Mouse (Mus musculus): ENCODE results near the gene Atoh7.
"Not testable (repeated sequence)": the region's sequence is repeated elsewhere in the genome, so short reads cannot be mapped to it uniquely, and the experiment has no call there.

The Atoh7 gene

GRCm38 (mm10) chr10:63099521-63099920 lies at the start of gene Atoh7:
TSS of gene Atoh7 (plus strand) at chr10:63099651.
- DNase-seq (ENCODE audit: inconsistent ontology term), result no peak

DNA sequence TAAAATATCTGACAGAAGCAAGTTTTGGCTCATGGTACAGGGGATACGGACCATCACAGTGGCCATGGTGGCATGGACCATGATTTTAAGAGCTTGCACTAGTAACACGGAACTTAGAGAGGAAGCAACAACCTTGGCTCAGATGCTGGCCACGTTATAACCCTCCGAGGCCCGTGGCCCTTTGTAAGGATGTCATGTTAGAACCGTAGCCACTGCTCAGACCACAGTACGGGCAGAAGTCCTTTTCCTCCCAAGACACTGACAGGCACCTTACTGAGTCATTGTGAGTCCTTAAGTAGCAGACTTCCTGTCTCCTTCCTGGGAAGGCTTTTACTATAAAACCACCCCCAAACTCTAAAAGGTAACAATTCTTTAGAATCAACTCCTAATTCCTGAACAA lies 48.2 kb upstream of the Atoh7 start:
- DNase-seq (ENCODE audit: inconsistent ontology term), result no peak

GRCm38 (mm10) chr10:63052011-63052410 lies 47.4 kb upstream of the Atoh7 start:
- DNase-seq (ENCODE audit: inconsistent ontology term), result no peak

DNA sequence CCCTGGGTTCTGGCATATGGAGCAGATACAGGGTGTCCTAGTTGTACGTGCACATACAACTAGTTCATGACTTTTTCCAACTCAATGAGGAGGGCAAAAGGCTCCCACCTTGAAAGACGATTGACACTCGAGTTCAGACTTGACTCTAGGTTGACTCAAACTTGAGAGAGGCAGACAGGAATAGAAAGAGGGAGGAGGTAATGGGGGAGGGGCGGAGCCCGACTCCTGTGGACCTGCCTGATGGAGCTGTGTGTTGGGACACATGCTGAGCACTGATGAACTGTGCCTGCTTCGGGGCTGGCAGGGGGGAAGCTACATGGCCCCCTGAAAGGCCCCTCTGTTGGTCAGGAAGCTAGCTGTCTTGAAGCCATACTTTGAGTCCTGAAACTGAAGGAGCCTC lies 46.4 kb upstream of the Atoh7 start:
- DNase-seq (ENCODE audit: inconsistent ontology term), result no peak

- not testable (repeated sequence) for DNase-seq (ENCODE audit: inconsistent ontology term)
Measured at GRCm38 (mm10) chr10:63054071-63054470, 45.4 kb upstream of the Atoh7 start.

DNA sequence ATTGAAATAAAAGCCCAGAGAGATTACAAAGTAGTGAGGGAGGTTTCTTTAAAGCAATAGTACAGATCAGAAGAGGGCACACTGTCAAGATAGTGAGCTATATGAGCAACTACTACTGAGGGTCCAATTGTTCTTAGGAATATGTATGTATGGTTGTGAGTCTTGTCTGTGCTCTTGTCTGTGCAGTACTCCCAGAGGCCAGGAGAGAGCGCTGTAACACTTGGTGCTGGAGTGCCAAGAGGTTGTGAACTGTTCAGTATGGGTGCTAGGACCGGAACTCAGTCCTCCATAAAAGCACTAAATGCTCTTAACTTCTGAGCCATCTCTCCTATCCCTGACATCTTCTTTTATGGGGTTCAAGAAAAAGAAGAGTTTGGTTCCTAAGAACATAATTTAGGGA lies 44.9 kb upstream of the Atoh7 start:
- DNase-seq (ENCODE audit: inconsistent ontology term), result no peak

GRCm38 (mm10) chr10:63056966-63057750 lies 42.3 kb upstream of the Atoh7 start:
- DNase-seq (ENCODE audit: inconsistent ontology term), result no peak

- DNase-seq (ENCODE audit: inconsistent ontology term), result no peak
Measured at GRCm38 (mm10) chr10:63059862-63060261, 39.6 kb upstream of the Atoh7 start, which contains the start of gene Pbld1. TSS of gene Pbld1 (plus strand) at chr10:63060162.

- no peak for DNase-seq (ENCODE audit: inconsistent ontology term)
Measured at GRCm38 (mm10) chr10:63060406-63060805, 39.0 kb upstream of the Atoh7 start.

DNA sequence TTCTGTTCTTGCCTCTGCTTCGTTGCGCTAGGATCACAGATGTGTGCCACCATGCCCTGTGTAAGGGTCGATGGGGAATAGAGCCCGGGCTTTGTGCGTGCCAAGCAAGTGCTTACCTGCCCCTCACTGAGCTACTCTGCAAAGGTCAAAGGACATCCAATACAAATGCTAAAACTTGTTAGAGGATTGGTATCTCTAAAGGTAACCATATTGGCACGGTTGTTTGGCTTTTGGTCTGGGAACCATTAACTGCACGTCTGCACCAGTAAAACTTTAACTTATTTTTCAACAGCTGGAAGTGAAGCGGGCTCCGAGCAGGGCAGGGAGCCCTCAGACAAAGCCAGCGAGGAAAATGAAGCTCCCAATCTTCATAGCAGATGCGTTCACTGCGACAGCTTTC lies 38.2 kb upstream of the Atoh7 start:
- no peak for DNase-seq (ENCODE audit: inconsistent ontology term)

GRCm38 (mm10) chr10:63062696-63063095 lies 36.8 kb upstream of the Atoh7 start:
- DNase-seq (ENCODE audit: inconsistent ontology term), result no peak

DNA sequence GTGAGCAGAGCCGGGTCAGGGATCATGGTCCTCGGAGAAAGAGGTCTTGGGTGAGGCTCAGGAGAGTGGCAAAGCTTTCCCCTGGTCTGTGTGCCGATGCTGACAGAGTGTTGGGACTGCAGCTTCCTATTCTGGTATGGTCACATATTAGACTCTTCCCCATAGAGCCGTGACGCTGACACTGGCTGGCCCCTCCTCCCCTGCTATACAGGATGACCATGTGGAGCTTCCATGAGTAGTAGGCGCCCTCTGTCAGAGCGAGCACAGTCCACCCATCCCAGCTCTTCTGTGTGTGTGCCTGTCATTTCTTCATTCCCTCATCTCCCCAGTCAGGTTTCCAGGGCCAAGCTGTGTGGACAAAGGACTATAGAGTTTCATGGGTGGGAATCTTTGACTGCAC lies 36.1 kb upstream of the Atoh7 start:
- DNase-seq (ENCODE audit: inconsistent ontology term), result no peak

- DNase-seq (ENCODE audit: inconsistent ontology term), result no peak
Measured at GRCm38 (mm10) chr10:63064516-63064915, 34.9 kb upstream of the Atoh7 start.

DNA sequence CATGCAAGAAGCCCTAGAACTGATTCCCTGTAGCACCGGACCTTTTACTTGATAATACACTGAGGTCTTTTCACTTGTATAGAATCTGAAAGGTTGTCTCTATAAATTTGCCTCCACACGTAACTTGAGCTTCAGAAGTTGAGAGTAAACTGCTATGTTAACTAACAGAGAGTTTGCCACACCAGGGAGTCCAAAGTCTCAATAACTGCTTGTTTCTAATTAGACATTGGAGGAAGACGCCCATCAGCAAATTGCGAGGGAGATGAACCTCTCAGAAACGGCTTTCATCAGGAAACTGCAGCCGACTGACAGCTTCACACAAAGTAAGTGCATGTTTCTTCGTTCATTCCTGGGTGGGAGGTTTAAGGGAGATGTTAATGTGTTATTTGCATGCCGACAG lies 33.9 kb upstream of the Atoh7 start:
- no peak for DNase-seq (ENCODE audit: inconsistent ontology term)

DNA sequence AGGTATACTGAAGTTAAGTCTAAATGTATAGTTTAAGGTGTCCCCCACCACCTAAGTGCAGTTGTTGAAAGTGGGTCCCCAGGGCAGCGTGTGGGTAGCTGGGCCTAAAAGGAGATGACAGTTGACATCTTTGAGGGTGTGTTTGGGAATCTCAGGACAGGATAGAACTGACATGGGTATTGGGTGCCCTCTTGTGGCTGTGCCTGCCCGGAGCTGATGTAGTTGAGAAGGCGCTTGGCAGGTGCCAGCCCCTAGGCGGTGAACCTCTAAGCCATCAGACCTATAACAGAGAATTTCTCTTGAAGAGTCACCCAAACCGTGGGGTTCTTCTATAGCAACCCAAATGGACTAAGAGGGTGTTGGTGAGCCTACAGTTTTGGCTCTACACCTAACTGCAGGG lies 33.5 kb upstream of the Atoh7 start:
- DNase-seq (ENCODE audit: inconsistent ontology term), result peak; percentile 67

DNA sequence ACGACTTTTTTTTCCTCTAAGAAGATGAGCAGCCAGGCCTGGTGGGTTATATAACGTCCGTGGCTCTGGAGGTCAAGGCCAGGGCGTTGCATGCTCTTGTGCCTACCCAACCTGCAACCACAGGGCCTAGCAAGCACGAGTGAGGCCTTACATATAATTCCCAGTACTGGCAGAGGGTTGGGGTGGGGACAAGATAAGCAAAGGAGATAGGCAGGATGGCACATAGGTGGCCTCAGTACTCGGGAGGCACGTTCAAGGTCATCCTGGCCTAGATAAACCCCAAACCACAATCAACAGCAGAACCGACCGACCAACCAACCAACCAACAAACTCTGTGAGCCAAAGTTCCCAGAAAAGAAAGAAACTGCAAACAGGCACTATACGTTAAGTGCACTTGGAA lies 13.1 kb upstream of the Atoh7 start:
- DNase-seq (ENCODE audit: inconsistent ontology term), result no peak

DNA sequence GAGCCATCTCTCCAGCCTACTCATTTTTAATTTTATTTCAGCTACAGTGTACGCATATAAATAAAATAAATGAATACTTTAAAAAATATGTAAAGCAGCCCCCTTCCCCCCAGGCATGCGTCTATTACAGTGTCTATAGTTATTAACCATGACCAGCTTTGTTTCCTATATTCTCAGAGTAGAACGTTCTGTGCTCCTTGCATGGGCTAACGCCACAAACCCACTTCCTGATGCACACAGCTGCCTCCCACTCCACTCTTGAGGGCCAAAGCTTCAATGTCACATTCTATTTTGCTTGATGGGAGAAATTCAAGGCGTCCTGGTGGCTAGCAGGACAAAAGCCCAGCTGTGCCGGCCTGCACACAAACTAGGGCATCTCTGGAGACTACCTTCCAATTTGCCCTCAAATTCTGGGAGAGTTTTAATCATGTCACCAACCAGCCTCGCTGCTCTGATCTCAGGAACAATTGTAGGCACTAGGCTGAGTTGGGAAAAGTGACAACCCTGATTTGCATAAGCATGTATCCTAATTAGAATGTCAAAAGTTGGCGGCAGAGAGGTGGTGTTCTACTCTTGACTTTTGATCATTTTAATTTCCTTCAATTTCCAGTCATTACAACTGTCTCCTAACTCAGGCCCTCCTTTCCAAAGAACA lies 10.2 kb upstream of the Atoh7 start:
- DNase-seq (ENCODE audit: inconsistent ontology term), result peak; percentile 62

- peak; percentile 40 for DNase-seq (ENCODE audit: inconsistent ontology term)
Measured at GRCm38 (mm10) chr10:63089758-63090571, 9.5 kb upstream of the Atoh7 start.

GRCm38 (mm10) chr10:63091915-63092314 lies 7.5 kb upstream of the Atoh7 start:
- DNase-seq (ENCODE audit: inconsistent ontology term), result no peak

DNA sequence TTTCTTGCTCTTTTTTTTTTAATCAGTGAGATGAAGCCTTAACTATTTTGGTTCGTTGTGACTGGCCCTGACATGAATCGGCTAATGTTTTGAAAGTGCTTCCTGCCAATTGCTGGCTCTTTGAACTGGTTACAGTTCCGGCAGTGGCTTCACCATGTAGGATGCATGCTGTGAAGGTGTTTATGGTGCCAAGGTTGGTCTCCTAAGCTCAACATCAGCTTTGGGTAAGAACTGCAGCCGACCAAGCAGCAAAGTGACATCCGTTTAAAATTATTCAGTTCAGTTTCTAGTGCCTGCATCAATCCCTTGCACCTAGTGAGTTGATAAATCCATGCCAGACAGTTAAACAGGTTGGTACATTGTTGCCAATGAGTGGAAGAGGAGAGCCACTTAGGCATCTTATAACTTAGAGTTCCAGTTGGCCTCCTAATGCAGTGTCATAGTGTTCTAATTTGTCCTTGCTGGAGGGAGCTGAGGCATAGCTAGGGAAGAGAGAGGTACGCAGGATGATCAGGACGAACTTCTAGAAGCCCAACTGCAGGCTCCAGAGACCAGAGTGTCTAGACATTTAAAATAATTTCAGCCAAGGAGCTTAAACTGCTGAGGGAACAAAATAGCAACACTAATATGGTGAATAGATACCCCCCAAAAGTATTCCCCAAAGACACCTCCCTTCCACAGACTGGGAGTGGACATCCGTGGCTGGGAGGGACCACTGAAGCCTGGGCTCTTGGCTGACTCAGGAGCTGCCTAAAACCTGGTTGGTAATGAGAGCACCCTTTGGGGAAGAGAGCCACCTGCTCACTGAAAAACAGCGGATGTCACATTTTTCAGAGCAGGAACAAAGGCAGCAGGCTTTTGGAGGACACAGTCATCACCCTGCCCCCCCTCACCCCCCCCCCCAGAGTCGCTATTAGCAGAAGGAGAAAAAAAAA lies 6.6 kb upstream of the Atoh7 start:
- no peak for DNase-seq (ENCODE audit: inconsistent ontology term)

DNA sequence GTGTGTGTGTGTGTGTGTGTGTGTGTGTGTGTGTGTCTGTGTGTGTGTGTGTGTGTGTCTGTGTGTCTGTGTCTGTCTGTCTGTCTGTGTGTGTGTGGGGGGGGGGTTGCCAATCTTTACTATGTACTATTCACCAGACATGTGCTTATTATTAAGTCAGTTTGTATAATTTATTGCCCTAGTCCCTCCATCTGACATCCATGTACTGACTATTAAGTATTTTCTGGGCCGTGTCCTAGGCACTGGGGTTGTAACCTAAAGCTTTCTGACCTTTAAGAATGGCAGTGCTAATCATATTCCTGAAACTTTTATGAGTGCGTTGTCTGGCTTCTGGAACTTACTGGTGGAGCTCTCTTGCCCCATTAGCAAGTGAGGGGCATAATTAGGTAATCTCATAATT lies 2.7 kb upstream of the Atoh7 start:
- DNase-seq (ENCODE audit: inconsistent ontology term), result no peak
